Mouse (Mus musculus) G1E (cell line): ENCODE results near the gene Gm37419.

Source experiments
- CTCF ChIP-seq: IDR thresholded peaks from 2 replicates; pipeline ENCODE4 v1.5.1; 2012; ENCODE audit warnings: low read depth, low read length, inconsistent platforms, mixed read lengths
- GATA1 ChIP-seq: IDR thresholded peaks from 2 replicates; pipeline ENCODE4 v1.6.1; 2012; ENCODE audit warnings: borderline replicate concordance, low read length, inconsistent platforms, mixed read lengths
- POLR2AphosphoS5 ChIP-seq: IDR thresholded peaks from 2 replicates; pipeline ENCODE4 v1.6.1; 2012; ENCODE audit warnings: low read depth, low read length, inconsistent platforms; ENCODE audit not compliant: insufficient replicate concordance

- TF ChIP-seq CTCF (no peak), GATA1 (no peak), POLR2AphosphoS5 (no peak)
These were observed 1.2 kb downstream of the Gm37419 start for GRCm38 (mm10) chr16:23989209-23990160.
